Mouse (Mus musculus): Measurements from ENCODE around the gene Vmn1r219. TPM values are rescaled to one million over a fixed set of nuclear protein-coding genes. Genes with fewer than 3 reads are reported as not detected.
"Not testable (repeated sequence)": the region's sequence is repeated elsewhere in the genome, so short reads cannot be mapped to it uniquely, and the experiment has no call there.

Vmn1r219 gene
- polyA plus RNA-seq, 1 experiment from 2014 or later, result not detected

GRCm38 (mm10) chr13:23203885-23204284, 44.8 kb downstream of the Vmn1r219 start:
- not testable (repeated sequence) for H3K4me1 ChIP-seq (ENCODE audit: control insufficient read depth, insufficient read depth, low read length); ATAC-seq (ENCODE audit: insufficient read depth, low FRiP score, low TSS enrichment); H3K27me3 ChIP-seq (ENCODE audit: control insufficient read depth, insufficient read depth, low read length); H3K9ac ChIP-seq (ENCODE audit: low read length); H3K27ac ChIP-seq (ENCODE audit: low read depth, low read length); H3K9me3 ChIP-seq (ENCODE audit: control insufficient read depth, low read length); DNase-seq (ENCODE audit: low spot score); H3K36me3 ChIP-seq (ENCODE audit: control insufficient read depth, insufficient read depth, low read length); H3K4me3 ChIP-seq (ENCODE audit: low read depth, low read length); H3K4me2 ChIP-seq (ENCODE audit: low read depth)
- 83% methylated on average over 1 of the region's 1 CpGs for WGBS

- not testable (repeated sequence) for H3K4me1 ChIP-seq (ENCODE audit: control insufficient read depth, insufficient read depth, low read length); DNase-seq (ENCODE audit: low spot score); H3K27me3 ChIP-seq (ENCODE audit: control insufficient read depth, insufficient read depth, low read length); H3K4me2 ChIP-seq (ENCODE audit: low read depth); H3K4me3 ChIP-seq (ENCODE audit: low read depth, low read length); H3K9me3 ChIP-seq (ENCODE audit: control insufficient read depth, low read length); H3K27ac ChIP-seq (ENCODE audit: low read depth, low read length); ATAC-seq (ENCODE audit: insufficient read depth, low FRiP score, low TSS enrichment); H3K36me3 ChIP-seq (ENCODE audit: control insufficient read depth, insufficient read depth, low read length); H3K9ac ChIP-seq (ENCODE audit: low read length)
- 96% methylated on average over 2 of the region's 2 CpGs for WGBS
These were observed 54.7 kb downstream of the Vmn1r219 start, which contains the start of gene Vmn1r221 for GRCm38 (mm10) chr13:23213827-23214226. Gene Vmn1r221 (plus strand): TSS chr13:23214127.

Other genes with a start within 250 kb of the Vmn1r219 start
- not detected in 2 replicates for gene Vmn1r213, start 151.7 kb upstream of the Vmn1r219 start, polyA plus RNA-seq (2014; fragmentation: Nextera tagmentation; extraction: Ambion mirVana)
- gene Vmn1r214, start 128.9 kb upstream of the Vmn1r219 start, polyA plus RNA-seq (2014; fragmentation: Nextera tagmentation; extraction: Ambion mirVana), result not detected in 2 replicates
- gene Vmn1r215, start 91.3 kb upstream of the Vmn1r219 start, polyA plus RNA-seq (2014; fragmentation: Nextera tagmentation; extraction: Ambion mirVana), result not detected in 2 replicates
- gene Vmn1r217, start 41.1 kb upstream of the Vmn1r219 start, polyA plus RNA-seq (2014; fragmentation: Nextera tagmentation; extraction: Ambion mirVana), result not detected in 2 replicates
- not detected in 2 replicates for gene Vmn1r218, start 26.2 kb upstream of the Vmn1r219 start, polyA plus RNA-seq (2014; fragmentation: Nextera tagmentation; extraction: Ambion mirVana)
- gene Vmn1r220, start 28.7 kb downstream of the Vmn1r219 start, polyA plus RNA-seq (2014; fragmentation: Nextera tagmentation; extraction: Ambion mirVana), result not detected in 2 replicates
- not detected in 2 replicates for gene Vmn1r221, start 54.8 kb downstream of the Vmn1r219 start, polyA plus RNA-seq (2014; fragmentation: Nextera tagmentation; extraction: Ambion mirVana)
- not detected in 2 replicates for gene Vmn1r222, start 76.6 kb downstream of the Vmn1r219 start, polyA plus RNA-seq (2014; fragmentation: Nextera tagmentation; extraction: Ambion mirVana)
- gene Vmn1r223, start 87.8 kb downstream of the Vmn1r219 start, polyA plus RNA-seq (2014; fragmentation: Nextera tagmentation; extraction: Ambion mirVana), result not detected in 2 replicates
- gene Zfp322a, start 209.9 kb downstream of the Vmn1r219 start, polyA plus RNA-seq (2014; fragmentation: Nextera tagmentation; extraction: Ambion mirVana), result 62.0 and 62.7 TPM in 2 replicates

All from neural tube, embryonic 11.5 days (tissue).